Mouse (Mus musculus) MEL (cell line): ENCODE data around the gene Sh3rf3. TPM values are rescaled to one million over a fixed set of nuclear protein-coding genes. Genes with fewer than 3 reads are reported as not detected.

Source experiments
- DNase-seq: peaks from one replicate; pipeline ENCODE4 v3.0.0; 2011; ENCODE audit warnings: low read depth, low spot score
- H3K27ac ChIP-seq: 2 replicates; pipeline ENCODE4 v1.5.1; 2012; ENCODE audit warnings: low read depth, mild to moderate bottlenecking, control low read depth, low read length, moderate library complexity; ENCODE audit not compliant: control insufficient read depth
- H3K27me3 ChIP-seq, 2 experiments: fragments of 150-350 bp in 1 of 2; sonication (generic) in 1 of 2; 2 replicates each; pipeline ENCODE4 v1.6.1; 2012; ENCODE audit warnings: low read length in 2 of 2, mild to moderate bottlenecking in 2 of 2, improper control_type of control experiment in 1 of 2, moderate library complexity in 1 of 2; ENCODE audit not compliant: insufficient read depth in 2 of 2, control insufficient read depth in 1 of 2
- H3K36me3 ChIP-seq, 2 experiments: 2 replicates each; pipeline ENCODE4 v1.6.1; 2012 to 2014; ENCODE audit warnings: low read length in 2 of 2, improper control_type of control experiment in 1 of 2, inconsistent platforms in 1 of 2, mild to moderate bottlenecking in 1 of 2; ENCODE audit not compliant: insufficient read depth in 2 of 2, control insufficient read depth in 1 of 2
- H3K4me1 ChIP-seq, 2 experiments: fragments of 150-350 bp in 1 of 2; sonication (generic) in 1 of 2; 2 replicates each; pipeline ENCODE4 v1.6.1; 2012; ENCODE audit warnings: low read length in 2 of 2, improper control_type of control experiment in 1 of 2, mild to moderate bottlenecking in 1 of 2; ENCODE audit not compliant: insufficient read depth in 2 of 2, control insufficient read depth in 1 of 2
- H3K4me3 ChIP-seq, 2 experiments: fragments of 150-350 bp in 1 of 2; sonication (generic) in 1 of 2; 2 replicates each; pipeline ENCODE4 v1.5.1; 2012; ENCODE audit warnings: low read depth in 2 of 2, low read length in 2 of 2, mild to moderate bottlenecking in 2 of 2, moderate library complexity in 2 of 2, control low read depth in 1 of 2, improper control_type of control experiment in 1 of 2; ENCODE audit not compliant: control insufficient read depth in 1 of 2, insufficient read depth in 1 of 2
- H3K79me2 ChIP-seq: 2 replicates; pipeline ENCODE4 v1.6.1; 2012; ENCODE audit warnings: mild to moderate bottlenecking, low read length, moderate library complexity; ENCODE audit not compliant: control insufficient read depth, poor library complexity, insufficient read depth
- H3K9ac ChIP-seq: 2 replicates; pipeline ENCODE4 v1.6.1; 2012; ENCODE audit warnings: low read depth, mild to moderate bottlenecking, control low read depth, low read length, moderate library complexity; ENCODE audit not compliant: control insufficient read depth, poor library complexity, severe bottlenecking
- H3K9me3 ChIP-seq: fragments of 150-350 bp; sonication (generic); replicated peaks from 2 replicates; pipeline ENCODE4 v1.6.1; 2012; ENCODE audit warnings: mild to moderate bottlenecking, low read length, improper control_type of control experiment, moderate library complexity; ENCODE audit not compliant: insufficient read depth
- BHLHE40 ChIP-seq: IDR thresholded peaks from 2 replicates; pipeline ENCODE4 v1.6.1; 2012; ENCODE audit warnings: low read depth, mild to moderate bottlenecking, inconsistent platforms, low read length, improper control_type of control experiment, borderline replicate concordance
- CTCF ChIP-seq, 3 experiments: IDR thresholded peaks in 2 of 3; conservative IDR thresholded peaks in 1 of 3; 2 replicates each; pipeline ENCODE4 v1.5.1; 2011 to 2012; ENCODE audit warnings: low read length in 3 of 3, low read depth in 2 of 3, mild to moderate bottlenecking in 2 of 3, improper control_type of control experiment in 1 of 3, inconsistent platforms in 1 of 3, mixed read lengths in 1 of 3, moderate library complexity in 1 of 3; ENCODE audit not compliant: control insufficient read depth in 1 of 3, insufficient read depth in 1 of 3, poor library complexity in 1 of 3, severe bottlenecking in 1 of 3
- EP300 ChIP-seq, 2 experiments: IDR thresholded peaks; 2 replicates each; pipeline ENCODE4 v1.6.1; 2011; ENCODE audit warnings: improper control_type of control experiment in 2 of 2, low read length in 2 of 2, low read depth in 1 of 2, mild to moderate bottlenecking in 1 of 2
- MAFK ChIP-seq: IDR thresholded peaks from 2 replicates; pipeline ENCODE4 v1.6.1; 2011; ENCODE audit warnings: low read depth, mild to moderate bottlenecking, low read length, improper control_type of control experiment, borderline replicate concordance
- MAX ChIP-seq: IDR thresholded peaks from 2 replicates; pipeline ENCODE4 v1.6.1; 2011; ENCODE audit warnings: low read length, improper control_type of control experiment
- MXI1 ChIP-seq: IDR thresholded peaks from 2 replicates; pipeline ENCODE4 v1.6.1; 2011; ENCODE audit warnings: mild to moderate bottlenecking, low read depth, low read length, improper control_type of control experiment
- NRF1 ChIP-seq: IDR thresholded peaks from 2 replicates; pipeline ENCODE4 v1.6.1; 2014; ENCODE audit warnings: low read depth, mild to moderate bottlenecking, inconsistent platforms, low read length, improper control_type of control experiment, moderate library complexity; ENCODE audit not compliant: poor library complexity, insufficient read depth, severe bottlenecking
- POLR2AphosphoS5 ChIP-seq: IDR thresholded peaks from 2 replicates; pipeline ENCODE4 v1.6.1; 2012; ENCODE audit warnings: low read depth, borderline replicate concordance, mild to moderate bottlenecking, inconsistent platforms, low read length, moderate library complexity, mixed read lengths
- TBP ChIP-seq: IDR thresholded peaks from 2 replicates; pipeline ENCODE4 v1.8.0; 2011; ENCODE audit warnings: low read depth, low read length, improper control_type of control experiment
- TCF12 ChIP-seq: IDR thresholded peaks from 2 replicates; pipeline ENCODE4 v1.6.1; 2014; ENCODE audit warnings: low read depth, mild to moderate bottlenecking, inconsistent platforms, low read length, improper control_type of control experiment, moderate library complexity
- UBTF ChIP-seq: IDR thresholded peaks from 2 replicates; pipeline ENCODE4 v1.6.1; 2012; ENCODE audit warnings: low read depth, mild to moderate bottlenecking, inconsistent platforms, low read length, improper control_type of control experiment, moderate library complexity, borderline replicate concordance; ENCODE audit not compliant: insufficient read depth
- USF2 ChIP-seq, 2 experiments: IDR thresholded peaks; 2 replicates each; pipeline ENCODE4 v1.6.1; 2011 to 2012; ENCODE audit warnings: improper control_type of control experiment in 2 of 2, low read length in 2 of 2, borderline replicate concordance in 1 of 2, inconsistent platforms in 1 of 2, low read depth in 1 of 2, mild to moderate bottlenecking in 1 of 2; ENCODE audit not compliant: insufficient read depth in 1 of 2
- ZKSCAN1 ChIP-seq: IDR thresholded peaks from 2 replicates; pipeline ENCODE4 v1.6.1; 2012; ENCODE audit warnings: low read depth, mild to moderate bottlenecking, inconsistent platforms, low read length, improper control_type of control experiment, moderate library complexity
- ZMIZ1 ChIP-seq: IDR thresholded peaks from 2 replicates; pipeline ENCODE4 v1.6.1; 2012; ENCODE audit warnings: low read depth, mild to moderate bottlenecking, inconsistent platforms, low read length, improper control_type of control experiment, moderate library complexity
- ZNF384 ChIP-seq: IDR thresholded peaks from 2 replicates; pipeline ENCODE4 v1.6.1; 2012; ENCODE audit warnings: low read depth, mild to moderate bottlenecking, inconsistent platforms, low read length, improper control_type of control experiment
- polyA plus RNA-seq, 2 experiments: library from polyadenylated mRNA; stranded (reverse) in 1 of 2; unstranded in 1 of 2; fragments of >175 nt in 1 of 2; fragments of >200 nt in 1 of 2; gene quantifications; 2 replicates each; pipeline versions ENCODE4 v1.2.1 to v1.2.4; 2012; ENCODE audit warnings: low replicate concordance in 2 of 2, low read depth in 1 of 2; ENCODE audit not compliant: insufficient read length in 2 of 2, insufficient read depth in 1 of 2, missing spikeins in 1 of 2
- total RNA-seq: library from RNA; depleted of rRNA; stranded (reverse); fragments of 300-350 nt; gene quantifications from 2 replicates; pipeline ENCODE4 v1.2.3, GENCODE M21; 2012

The Sh3rf3 gene
- total and polyA plus RNA-seq, 3 experiments, result not detected

GRCm38 (mm10) chr10:59104683-59105082 lies 291.5 kb downstream of the Sh3rf3 start:
- no peak overlapping the region for H3K4me3 ChIP-seq

GRCm38 (mm10) chr10:59105885-59106284 lies 292.7 kb downstream of the Sh3rf3 start:
- no peaks in the 10 kb centered on the region for H3K79me2 ChIP-seq
- no peaks in the 10 kb centered on the region for H3K36me3 ChIP-seq
- TF ChIP-seq POLR2AphosphoS5 (no peak), BHLHE40 (no peak), CTCF (IDR thresholded peaks at IDR 0.05 in 2 of 3, conservative IDR thresholded peaks at IDR 0.05 in 1 of 3; ENCODE audit: control insufficient read depth in 1 of 3, insufficient read depth in 1 of 3, low read depth in 2 of 3, low read length in 3 of 3, poor library complexity in 1 of 3, severe bottlenecking in 1 of 3) (no peak), MXI1 (no peak), ZKSCAN1 (no peak), MAFK (no peak), EP300 (IDR thresholded peaks at IDR 0.05; ENCODE audit: low read depth in 1 of 2, low read length in 2 of 2) (no peak), ZNF384 (no peak), ZMIZ1 (no peak), USF2 (IDR thresholded peaks at IDR 0.05; ENCODE audit: borderline replicate concordance in 1 of 2, insufficient read depth in 1 of 2, low read depth in 1 of 2, low read length in 2 of 2) (no peak)
- no peaks in the 10 kb centered on the region for H3K9me3 ChIP-seq
- no peak for DNase-seq
- no peaks in the 10 kb centered on the region for H3K4me1 ChIP-seq
- H3K9ac ChIP-seq, result no peak overlapping the region
- H3K4me3 ChIP-seq, result no peak overlapping the region
- H3K27ac ChIP-seq, result no peak overlapping the region
- no peaks in the 10 kb centered on the region for H3K27me3 ChIP-seq

More at GRCm38 (mm10) chr10:59104683-59105082, 291.5 kb downstream of the Sh3rf3 start:
- H3K4me1 ChIP-seq, result no peaks in the 10 kb centered on the region
- no peaks in the 10 kb centered on the region for H3K79me2 ChIP-seq
- H3K27ac ChIP-seq, result no peak overlapping the region
- no peaks in the 10 kb centered on the region for H3K36me3 ChIP-seq
- no peaks in the 10 kb centered on the region for H3K9me3 ChIP-seq
- no peak for DNase-seq
- no peak overlapping the region for H3K9ac ChIP-seq
- TF ChIP-seq MXI1 (no peak), ZNF384 (no peak), MAX (no peak), NRF1 (no peak), UBTF (no peak), TBP (no peak), TCF12 (no peak)
- no peaks in the 10 kb centered on the region for H3K27me3 ChIP-seq
